Mouse (Mus musculus) E14TG2a.4 (cell line): ENCODE results near the gene Trim66.

ENCODE experiments used
- CTCF ChIP-seq: conservative IDR thresholded peaks from 2 replicates; pipeline ENCODE4 v1.5.1; 2014; ENCODE audit warnings: low read length
- POU5F1 ChIP-seq: IDR thresholded peaks from 2 replicates; pipeline ENCODE4 v1.6.1; 2014; ENCODE audit warnings: low read length, borderline replicate concordance

DNA sequence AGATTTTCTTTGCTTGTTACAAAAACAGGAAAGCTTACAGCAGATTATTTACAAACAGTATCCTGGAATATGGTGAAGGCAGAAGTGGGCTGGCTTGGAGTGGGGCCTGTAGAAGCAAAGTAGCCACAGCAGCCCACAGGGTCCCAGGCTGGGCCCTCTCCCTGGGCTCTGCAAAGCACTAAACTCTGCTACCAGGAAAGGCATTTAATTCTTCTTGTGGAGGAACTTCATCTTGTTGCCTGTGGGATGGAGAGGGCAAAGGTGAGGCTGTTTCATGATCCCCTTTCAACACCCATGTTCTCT, 16.5 kb upstream of the Trim66 start:
- TF ChIP-seq CTCF (no peak), POU5F1 (no peak)
